Mouse (Mus musculus) hindbrain, embryonic 12.5 days (tissue): ENCODE data around the gene Prnp. TPM values are rescaled to one million over a fixed set of nuclear protein-coding genes. Genes with fewer than 3 reads are reported as not detected.

ENCODE experiments used
- ATAC-seq: fragments of 200-750 bp; cut with Nextera tagmentation; 2 replicates; pipeline ENCODE4 v1.8.0; 2017; ENCODE audit warnings: moderate TSS enrichment; ENCODE audit not compliant: low FRiP score
- H3K27ac ChIP-seq: fragments of 300-500 bp; sonication (generic); 2 replicates; pipeline ENCODE4 v1.5.1; 2016; ENCODE audit warnings: mild to moderate bottlenecking
- H3K27me3 ChIP-seq: fragments of 300-500 bp; sonication (generic); 2 replicates; pipeline ENCODE4 v1.6.1; 2016; ENCODE audit warnings: mild to moderate bottlenecking
- H3K36me3 ChIP-seq: fragments of 300-500 bp; sonication (generic); 2 replicates; pipeline ENCODE4 v1.6.1; 2016; ENCODE audit warnings: mild to moderate bottlenecking
- H3K4me1 ChIP-seq: fragments of 300-500 bp; sonication (generic); 2 replicates; pipeline ENCODE4 v1.6.1; 2016
- H3K4me2 ChIP-seq: fragments of 300-500 bp; sonication (generic); replicated peaks from 2 replicates; pipeline ENCODE4 v1.6.1; 2016; ENCODE audit warnings: mild to moderate bottlenecking
- H3K4me3 ChIP-seq: fragments of 300-500 bp; sonication (generic); 2 replicates; pipeline ENCODE4 v1.5.1; 2016; ENCODE audit warnings: mild to moderate bottlenecking
- H3K9ac ChIP-seq: fragments of 300-500 bp; sonication (generic); 2 replicates; pipeline ENCODE4 v1.6.1; 2016; ENCODE audit warnings: mild to moderate bottlenecking, moderate library complexity
- H3K9me3 ChIP-seq: fragments of 300-500 bp; sonication (generic); replicated peaks from 2 replicates; pipeline ENCODE4 v1.6.1; 2016; ENCODE audit warnings: mild to moderate bottlenecking
- WGBS: fragments of 180-500 bp; shearing (Covaris S2); methylation state at CpG from one replicate; pipeline ENCODE4 v1.1.7; 2016; 5-methylcytosine and 5-hydroxymethylcytosine counted together
- polyA plus RNA-seq: library from polyadenylated mRNA; unstranded; fragments of >200 nt; fragmentation: Nextera tagmentation; extraction: Ambion mirVana; gene quantifications from 2 replicates; pipeline ENCODE4 v1.2.1, GENCODE M21; 2016

The Prnp gene
- polyA plus RNA-seq, 1 experiment from 2014 or later, result 62.9 TPM

DNA sequence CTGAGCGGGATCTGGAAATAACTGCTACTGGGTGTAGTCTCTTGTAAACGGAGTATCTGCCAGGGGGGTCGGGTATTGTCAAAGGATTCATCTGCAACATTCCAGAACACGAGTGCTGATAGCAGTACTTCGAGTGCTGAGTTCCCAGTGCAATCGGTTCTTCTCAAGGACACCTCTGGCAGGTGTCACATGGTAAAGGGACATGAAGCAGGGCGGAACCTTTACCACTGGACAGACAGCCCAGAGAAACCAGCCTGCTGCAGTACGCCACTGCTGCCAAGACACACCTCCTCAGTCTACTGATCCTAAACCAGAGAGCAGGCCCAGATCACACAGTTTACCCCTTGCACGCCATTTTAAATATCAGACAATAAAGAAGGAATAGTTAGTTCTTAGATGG, 45.1 kb downstream of the Prnp start:
- peaks cover 47% of the 10 kb centered on the region for H3K27me3 ChIP-seq
- H3K36me3 ChIP-seq, result no peaks in the 10 kb centered on the region
- H3K4me3 ChIP-seq, result peak overlapping the region; percentile 33
- H3K9ac ChIP-seq, result no peak overlapping the region
- peaks cover 9% of the 10 kb centered on the region for H3K4me1 ChIP-seq
- peak overlapping the region; percentile 65 for H3K4me2 ChIP-seq
- 65% methylated on average over 9 of the region's 9 CpGs for WGBS
- H3K27ac ChIP-seq, result no peak overlapping the region
- H3K9me3 ChIP-seq, result no peaks in the 10 kb centered on the region
- ATAC-seq, result peak; percentile 51; the same call in 1 of the 2 replicates

DNA sequence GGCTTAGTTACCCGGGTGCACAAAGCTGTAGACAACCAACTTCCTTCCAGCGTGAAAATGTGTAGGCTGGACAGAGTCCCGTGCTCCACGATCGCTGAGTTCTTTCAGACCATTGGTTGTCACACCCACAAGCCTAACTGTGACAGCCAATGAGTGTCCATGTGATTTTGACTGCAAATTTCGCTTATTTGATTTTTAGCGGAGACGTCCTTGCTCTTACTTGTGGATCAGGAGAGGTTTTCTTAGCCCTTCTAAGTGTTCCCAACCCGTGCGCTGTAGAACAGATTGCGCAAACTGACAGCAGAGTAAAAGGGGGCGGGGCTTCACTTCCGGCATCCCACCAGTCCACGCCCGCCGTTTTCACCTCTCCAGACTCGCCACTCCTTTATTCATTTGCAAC, 45.5 kb downstream of the Prnp start:
- Histone ChIP-seq H3K27me3 (peaks cover 44% of the 10 kb centered on the region), H3K4me2 (peak overlapping the region; percentile 65), H3K4me1 (peaks cover 9% of the 10 kb centered on the region), H3K9me3 (no peaks in the 10 kb centered on the region), H3K4me3 (peak overlapping the region; percentile 33), H3K36me3 (no peaks in the 10 kb centered on the region), H3K9ac (no peak overlapping the region), H3K27ac (no peak overlapping the region)
- 5% methylated on average over 17 of the region's 17 CpGs for WGBS
- ATAC-seq, result peak; percentile 70

- no peaks in the 10 kb centered on the region for H3K36me3 ChIP-seq
- H3K4me1 ChIP-seq, result peaks cover 9% of the 10 kb centered on the region
- no peak overlapping the region for H3K27ac ChIP-seq
- no peaks in the 10 kb centered on the region for H3K9me3 ChIP-seq
- peaks cover 36% of the 10 kb centered on the region for H3K27me3 ChIP-seq
- ATAC-seq, result no peak
- 87% methylated on average over 7 of the region's 7 CpGs for WGBS
- no peak overlapping the region for H3K4me2 ChIP-seq
- H3K4me3 ChIP-seq, result no peak overlapping the region
- H3K9ac ChIP-seq, result no peak overlapping the region
Measured at GRCm38 (mm10) chr2:131956336-131957256, 46.9 kb downstream of the Prnp start.

- Histone ChIP-seq H3K4me2 (no peak overlapping the region), H3K36me3 (no peaks in the 10 kb centered on the region), H3K27ac (no peak overlapping the region), H3K4me3 (no peak overlapping the region), H3K4me1 (peaks cover 9% of the 10 kb centered on the region), H3K9ac (no peak overlapping the region), H3K27me3 (peaks cover 26% of the 10 kb centered on the region), H3K9me3 (no peaks in the 10 kb centered on the region)
- ATAC-seq, result no peak
- 61% methylated on average over 9 of the region's 9 CpGs for WGBS
Measured at GRCm38 (mm10) chr2:131957731-131958222, 48.0 kb downstream of the Prnp start.

GRCm38 (mm10) chr2:131961671-131962070, 51.9 kb downstream of the Prnp start:
- H3K9me3 ChIP-seq, result no peaks in the 10 kb centered on the region
- no peaks in the 10 kb centered on the region for H3K36me3 ChIP-seq
- H3K4me2 ChIP-seq, result no peak overlapping the region
- no peak overlapping the region for H3K4me3 ChIP-seq
- 0 out of 2 replicates have a peak, but pooled peaks cover 2% of the 10 kb centered on the region for H3K27me3 ChIP-seq
- no peak overlapping the region for H3K9ac ChIP-seq
- ATAC-seq, result no peak
- no peak overlapping the region for H3K27ac ChIP-seq
- H3K4me1 ChIP-seq, result no peaks in the 10 kb centered on the region
- 77% methylated on average over 2 of the region's 2 CpGs for WGBS

GRCm38 (mm10) chr2:131970597-131970996, 60.9 kb downstream of the Prnp start:
- Histone ChIP-seq H3K27me3 (no peaks in the 10 kb centered on the region), H3K9me3 (no peaks in the 10 kb centered on the region), H3K36me3 (no peaks in the 10 kb centered on the region), H3K4me1 (no peaks in the 10 kb centered on the region), H3K9ac (no peak overlapping the region), H3K27ac (no peak overlapping the region), H3K4me2 (no peak overlapping the region), H3K4me3 (no peak overlapping the region)
- 93% methylated on average over 2 of the region's 2 CpGs for WGBS
- ATAC-seq, result no peak

GRCm38 (mm10) chr2:131971098-131971497, 61.4 kb downstream of the Prnp start:
- H3K27me3 ChIP-seq, result no peaks in the 10 kb centered on the region
- H3K4me3 ChIP-seq, result no peak overlapping the region
- 81% methylated on average over 4 of the region's 4 CpGs for WGBS
- no peak overlapping the region for H3K9ac ChIP-seq
- no peak overlapping the region for H3K4me2 ChIP-seq
- no peaks in the 10 kb centered on the region for H3K36me3 ChIP-seq
- H3K4me1 ChIP-seq, result no peaks in the 10 kb centered on the region
- no peak for ATAC-seq
- H3K9me3 ChIP-seq, result no peaks in the 10 kb centered on the region
- H3K27ac ChIP-seq, result no peak overlapping the region

- WGBS, result 71% methylated on average over 3 of the region's 3 CpGs
- no peak for ATAC-seq
- Histone ChIP-seq H3K27me3 (no peaks in the 10 kb centered on the region), H3K4me3 (no peak overlapping the region), H3K9me3 (no peaks in the 10 kb centered on the region), H3K27ac (no peak overlapping the region), H3K4me2 (no peak overlapping the region), H3K9ac (no peak overlapping the region), H3K36me3 (no peaks in the 10 kb centered on the region), H3K4me1 (no peaks in the 10 kb centered on the region)
Measured at GRCm38 (mm10) chr2:131976663-131977062, 66.9 kb downstream of the Prnp start.

DNA sequence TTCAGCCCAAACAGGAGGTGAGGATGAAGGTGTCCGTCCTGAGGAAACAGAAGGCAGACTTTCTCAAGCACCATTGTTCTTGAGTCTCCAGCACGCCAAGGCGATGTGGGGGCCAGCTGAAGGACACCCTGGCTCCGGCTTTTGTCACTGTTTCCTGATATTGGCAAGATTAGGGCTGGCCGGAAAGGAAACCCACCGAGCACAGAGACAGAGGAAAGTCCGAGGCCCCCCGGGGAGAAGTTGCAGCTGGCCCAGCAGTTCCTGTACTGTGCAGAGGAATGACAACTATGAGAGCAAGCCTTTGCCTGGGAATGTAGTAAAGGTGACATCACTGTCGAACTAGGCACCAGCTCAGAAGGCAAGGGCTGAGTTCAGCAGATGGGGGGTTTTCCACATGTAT, 71.1 kb downstream of the Prnp start:
- no peak for ATAC-seq
- no peaks in the 10 kb centered on the region for H3K27me3 ChIP-seq

GRCm38 (mm10) chr2:131982546-131983196, 72.9 kb downstream of the Prnp start:
- no peak overlapping the region for H3K4me2 ChIP-seq
- H3K9me3 ChIP-seq, result no peaks in the 10 kb centered on the region
- no peak overlapping the region for H3K4me3 ChIP-seq
- no peaks in the 10 kb centered on the region for H3K4me1 ChIP-seq
- peak; percentile 78 for ATAC-seq
- no peaks in the 10 kb centered on the region for H3K36me3 ChIP-seq
- no peak overlapping the region for H3K27ac ChIP-seq
- H3K9ac ChIP-seq, result no peak overlapping the region
- WGBS, result 20% methylated on average over 6 of the region's 6 CpGs
- no peaks in the 10 kb centered on the region for H3K27me3 ChIP-seq

More for the DNA sequence above, 71.1 kb downstream of the Prnp start:
- Histone ChIP-seq H3K4me3 (no peak overlapping the region), H3K36me3 (no peaks in the 10 kb centered on the region), H3K9me3 (no peaks in the 10 kb centered on the region), H3K4me1 (no peaks in the 10 kb centered on the region), H3K4me2 (no peak overlapping the region), H3K9ac (no peak overlapping the region), H3K27ac (no peak overlapping the region)
- 52% methylated on average over 9 of the region's 9 CpGs for WGBS

DNA sequence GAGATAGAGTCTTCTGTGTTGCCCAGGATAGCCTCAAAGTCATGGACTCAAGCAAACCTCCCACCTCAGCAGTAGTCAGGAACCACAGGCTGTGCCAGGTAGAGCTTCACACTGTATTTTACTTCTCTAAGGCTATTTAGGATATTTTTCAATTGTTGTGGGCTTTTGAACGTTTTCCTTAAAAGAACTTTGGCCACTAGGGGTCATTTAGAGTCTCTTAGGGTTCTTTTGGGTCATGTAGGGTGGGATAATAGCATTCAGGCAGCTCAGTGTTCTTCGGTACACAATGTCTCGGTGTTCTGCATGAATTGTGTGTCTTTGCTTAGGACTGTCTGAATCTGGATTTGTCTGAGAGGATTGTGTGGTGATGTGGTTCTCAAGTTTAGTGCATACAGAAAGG, 78.2 kb downstream of the Prnp start:
- Histone ChIP-seq H3K4me3 (no peak overlapping the region), H3K4me2 (no peak overlapping the region), H3K9me3 (no peaks in the 10 kb centered on the region), H3K4me1 (no peaks in the 10 kb centered on the region), H3K27me3 (no peaks in the 10 kb centered on the region), H3K36me3 (0 out of 2 replicates have a peak, but pooled peaks cover 3% of the 10 kb centered on the region), H3K9ac (no peak overlapping the region), H3K27ac (no peak overlapping the region)
- 45% methylated on average over 3 of the region's 3 CpGs for WGBS
- ATAC-seq, result no peak
